Mouse (Mus musculus): ENCODE measurements around the gene Vstm2l.

DNA sequence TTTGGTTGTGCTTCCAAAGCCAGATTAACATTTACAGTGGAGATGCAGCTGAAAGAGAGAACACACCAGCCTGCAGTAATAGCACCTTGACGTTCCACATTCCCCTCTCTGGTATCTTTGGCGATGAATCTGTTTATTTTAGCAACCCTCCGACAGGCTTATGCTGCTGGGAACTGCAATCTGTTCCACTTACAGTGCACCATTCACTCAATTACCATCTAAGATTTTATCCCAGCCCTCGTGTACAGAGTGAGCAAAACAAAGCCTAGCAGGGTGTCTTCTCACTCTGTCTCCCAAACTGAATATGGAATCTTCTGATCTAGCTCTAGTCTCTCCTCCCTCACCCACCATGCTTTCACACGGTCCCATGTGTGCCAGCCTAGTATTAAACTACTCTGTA is 36.5 kb upstream of the Vstm2l start:
- no peak for TF ChIP-seq CTCF (IDR thresholded peaks at IDR 0.05; ENCODE audit: low read depth)
- TF ChIP-seq EP300 (IDR thresholded peaks at IDR 0.05; ENCODE audit: low read depth), result no peak
